ENCODE assay signal across 8 mouse cellular contexts in genomic region chr6:146282061-146282659, GRCm38 (mm10).
DNase-seq lines count a peak whose midpoint lies in the region; ATAC-seq lines count a peak whose summit lies in the region.

No protein-coding gene starts in this region.

- ATAC-seq in cerebellum, adult (ENCODE audit: insufficient number of reproducible peaks, low FRiP score, low TSS enrichment): 0 out of 2 replicates have a peak, but pooled peaks have one; percentile 17
- ATAC-seq in frontal cortex, adult (ENCODE audit: low TSS enrichment): peak; percentile 84
- ATAC-seq in megakaryocyte progenitor cell, adult 5-6 weeks (replicated peaks; ENCODE audit: poor library complexity): no peak

- DNase-seq in cerebellum, postnatal 4 days (ENCODE audit: low spot score in 2 of 2): no peak
- peak; percentile 76 for DNase-seq in brain, embryonic 18.5 days (ENCODE audit: low read depth, low spot score)
- DNase-seq in left cerebral cortex, adult 9 months (ENCODE audit: low spot score in 2 of 2): peak; percentile 79 to 90
- no peak for DNase-seq in thymus, postnatal 10 days (ENCODE audit: low spot score in 2 of 2)
- DNase-seq in thymus, adult 18-20 months: no peak

Comparison
In these comparisons a context has a peak if more than half of its experiments do, and no peak if none do; other contexts are left out.
1. DNase-seq: peak in brain, embryonic 18.5 days (single experiment) and left cerebral cortex, adult 9 months (2 of 2); none in cerebellum, postnatal 4 days (0 of 2), thymus, postnatal 10 days (0 of 2) and thymus, adult 18-20 months (0 of 2).